Mouse (Mus musculus) heart, embryonic 11.5 days (tissue): ENCODE measurements at regions not wholly inside any gene's neighbourhood (a gene's known extent, or its start where the extent isn't known, plus 50 kb on each side); places are given as distances from the start of the nearest gene placed in this dataset.

ENCODE experiments used
- ATAC-seq: fragments of 200-750 bp; cut with Nextera tagmentation; replicated peaks from 2 replicates; pipeline ENCODE4 v1.8.0; 2017; ENCODE audit warnings: moderate library complexity; ENCODE audit not compliant: insufficient number of reproducible peaks, low FRiP score, low TSS enrichment
- H3K27ac ChIP-seq: fragments of 300-500 bp; sonication (generic); 2 replicates; pipeline ENCODE4 v1.5.1; 2014; ENCODE audit warnings: mild to moderate bottlenecking, low read depth, low read length
- H3K27me3 ChIP-seq: fragments of 300-500 bp; sonication (generic); 2 replicates; pipeline ENCODE4 v1.6.1; 2014; ENCODE audit warnings: mild to moderate bottlenecking, low read length, mixed read lengths; ENCODE audit not compliant: control insufficient read depth, insufficient read depth
- H3K36me3 ChIP-seq: fragments of 300-500 bp; sonication (generic); 2 replicates; pipeline ENCODE4 v1.6.1; 2014; ENCODE audit warnings: mild to moderate bottlenecking, low read length, moderate library complexity, mixed read lengths; ENCODE audit not compliant: control insufficient read depth, insufficient read depth
- H3K4me1 ChIP-seq: fragments of 300-500 bp; sonication (generic); 2 replicates; pipeline ENCODE4 v1.6.1; 2014; ENCODE audit warnings: low read length; ENCODE audit not compliant: control insufficient read depth, insufficient read depth
- H3K4me2 ChIP-seq: fragments of 300-500 bp; sonication (generic); 2 replicates; pipeline ENCODE4 v1.6.1; 2014; ENCODE audit warnings: mild to moderate bottlenecking, moderate library complexity
- H3K4me3 ChIP-seq: fragments of 300-500 bp; sonication (generic); 2 replicates; pipeline ENCODE4 v1.5.1; 2014; ENCODE audit warnings: low read depth, low read length
- H3K9ac ChIP-seq: fragments of 300-500 bp; sonication (generic); 2 replicates; pipeline ENCODE4 v1.6.1; 2014; ENCODE audit warnings: mild to moderate bottlenecking, low read depth, low read length, moderate library complexity
- H3K9me3 ChIP-seq: fragments of 300-500 bp; sonication (generic); replicated peaks from 2 replicates; pipeline ENCODE4 v1.6.1; 2016; ENCODE audit warnings: low read length; ENCODE audit not compliant: control insufficient read depth
- WGBS: fragments of 180-500 bp; shearing (Covaris S2); extraction: QIAGEN DNeasy Blood & Tissue Kit; methylation state at CpG from one replicate; pipeline ENCODE4 v1.1.7; 2014; ENCODE audit not compliant: insufficient replicate concordance; 5-methylcytosine and 5-hydroxymethylcytosine counted together

DNA sequence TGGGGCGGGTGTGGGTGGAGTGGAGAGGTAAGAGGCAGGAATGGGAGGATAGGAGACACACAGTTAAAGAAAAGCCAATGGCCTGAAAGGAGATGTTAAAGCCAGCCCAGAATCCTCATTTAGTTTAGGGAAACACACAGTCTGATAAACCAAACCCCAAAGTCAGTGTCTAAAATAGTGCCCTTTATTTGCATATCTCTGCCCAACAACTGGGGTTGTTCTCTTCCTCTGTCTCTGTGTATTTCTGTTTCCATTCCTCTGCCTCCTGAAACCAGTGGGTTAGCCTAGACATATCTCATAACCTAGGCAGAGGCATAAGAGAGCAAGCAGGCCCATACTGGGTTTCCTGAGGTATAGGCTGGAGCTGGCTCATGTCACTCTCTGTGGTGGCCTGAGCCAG, 138.6 kb upstream of the Zc3h12a start:
- 68% methylated on average over 1 of the region's 1 CpGs for WGBS
- H3K27me3 ChIP-seq: peaks cover 15% of the 10 kb centered on the region; the same call in 1 of the 2 replicates
- no peak for ATAC-seq

DNA sequence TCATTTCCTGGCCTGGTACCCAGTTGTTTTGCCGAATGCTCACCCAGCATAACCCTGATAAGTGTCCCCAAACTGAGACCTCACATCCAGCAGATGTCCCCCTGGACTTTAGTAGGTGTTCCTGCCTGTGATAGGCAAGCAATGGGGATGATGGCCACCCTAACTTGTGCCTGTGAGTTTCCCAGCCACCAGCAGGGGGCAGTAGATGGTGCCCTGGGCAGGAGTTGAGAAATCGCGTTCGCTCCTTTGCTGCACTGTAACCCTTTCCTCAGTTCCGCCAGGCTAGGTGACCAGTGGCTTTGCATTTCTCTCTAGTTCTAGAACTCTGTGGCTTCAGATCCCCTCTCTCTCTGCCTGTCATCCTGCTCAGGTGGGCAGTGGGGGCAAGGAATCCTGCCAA, 137.9 kb upstream of the Zc3h12a start:
- H3K9ac ChIP-seq: no peak overlapping the region
- no peaks in the 10 kb centered on the region for H3K9me3 ChIP-seq
- no peak overlapping the region for H3K4me2 ChIP-seq
- no peak overlapping the region for H3K27ac ChIP-seq
- H3K36me3 ChIP-seq: no peaks in the 10 kb centered on the region
- no peak for ATAC-seq
- peaks cover 12% of the 10 kb centered on the region; the same call in 1 of the 2 replicates for H3K27me3 ChIP-seq
- H3K4me3 ChIP-seq: no peak overlapping the region
- no peaks in the 10 kb centered on the region for H3K4me1 ChIP-seq
- WGBS: 19% methylated on average over 5 of the region's 5 CpGs

More for the DNA sequence above, 138.6 kb upstream of the Zc3h12a start:
- H3K4me1 ChIP-seq: no peaks in the 10 kb centered on the region
- H3K27ac ChIP-seq: no peak overlapping the region
- H3K4me2 ChIP-seq: no peak overlapping the region
- no peaks in the 10 kb centered on the region for H3K9me3 ChIP-seq
- H3K36me3 ChIP-seq: no peaks in the 10 kb centered on the region
- H3K9ac ChIP-seq: no peak overlapping the region
- no peak overlapping the region for H3K4me3 ChIP-seq

DNA sequence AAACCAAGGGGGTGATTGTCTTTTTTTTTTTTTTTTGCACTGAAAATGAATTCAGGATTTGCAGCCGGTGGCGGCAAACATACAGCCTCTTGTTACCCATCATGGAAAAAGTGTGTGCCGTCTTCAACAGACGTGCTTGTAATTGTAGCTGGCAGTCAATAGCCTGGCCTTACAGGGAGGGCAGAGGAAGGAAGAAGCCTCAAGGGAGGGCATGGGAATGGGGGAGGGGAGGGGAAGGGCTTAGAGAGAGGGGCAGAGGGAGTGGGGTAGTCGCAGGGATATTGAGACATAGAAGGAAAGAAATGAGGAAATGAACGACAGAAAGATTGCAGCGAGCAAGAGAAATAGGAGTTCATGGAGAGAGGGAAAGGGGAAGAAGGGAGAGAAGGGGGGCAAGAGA, 137.4 kb upstream of the Zc3h12a start:
- Histone ChIP-seq H3K27me3 (peaks cover 9% of the 10 kb centered on the region; the same call in 1 of the 2 replicates), H3K4me3 (no peak overlapping the region), H3K27ac (no peak overlapping the region), H3K36me3 (no peaks in the 10 kb centered on the region), H3K9me3 (no peaks in the 10 kb centered on the region), H3K4me1 (no peaks in the 10 kb centered on the region), H3K4me2 (no peak overlapping the region), H3K9ac (no peak overlapping the region)
- no peak for ATAC-seq
- 56% methylated on average over 7 of the region's 7 CpGs for WGBS

- 49% methylated on average over 8 of the region's 8 CpGs for WGBS
- H3K27ac ChIP-seq: no peak overlapping the region
- no peaks in the 10 kb centered on the region for H3K9me3 ChIP-seq
- H3K9ac ChIP-seq: no peak overlapping the region
- H3K36me3 ChIP-seq: no peaks in the 10 kb centered on the region
- no peak overlapping the region for H3K4me3 ChIP-seq
- ATAC-seq: no peak
- H3K4me1 ChIP-seq: no peaks in the 10 kb centered on the region
- no peak overlapping the region for H3K4me2 ChIP-seq
- 0 out of 2 replicates have a peak, but pooled peaks cover 4% of the 10 kb centered on the region for H3K27me3 ChIP-seq
These were observed 133.9 kb upstream of the Zc3h12a start for GRCm38 (mm10) chr4:125261547-125261946.

DNA sequence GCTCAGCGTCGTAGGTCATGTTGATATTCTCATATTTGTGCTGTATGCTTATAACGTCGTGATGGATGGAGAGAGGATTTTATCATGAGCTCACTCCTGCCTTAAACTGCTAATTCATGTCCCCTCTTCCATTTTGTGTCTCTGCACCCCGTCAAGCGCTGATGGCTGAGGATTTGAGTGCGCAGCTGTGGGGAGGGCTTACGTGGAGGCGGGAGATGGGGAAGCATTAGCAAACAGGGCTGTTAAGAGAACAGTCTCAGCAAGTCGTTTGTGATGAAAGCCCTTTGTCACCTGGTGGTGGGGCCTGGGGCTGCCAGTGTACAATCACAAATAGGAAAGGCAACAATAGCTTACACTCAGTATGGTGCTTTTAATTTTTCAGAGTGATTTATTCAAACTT, 131.7 kb upstream of the Zc3h12a start:
- no peak overlapping the region for H3K9ac ChIP-seq
- no peak overlapping the region for H3K27ac ChIP-seq
- H3K36me3 ChIP-seq: no peaks in the 10 kb centered on the region
- no peak for ATAC-seq
- no peaks in the 10 kb centered on the region for H3K9me3 ChIP-seq
- no peak overlapping the region for H3K4me3 ChIP-seq
- H3K4me2 ChIP-seq: no peak overlapping the region
- no peaks in the 10 kb centered on the region for H3K4me1 ChIP-seq
- WGBS: 47% methylated on average over 10 of the region's 10 CpGs
- H3K27me3 ChIP-seq: 0 out of 2 replicates have a peak, but pooled peaks cover 4% of the 10 kb centered on the region

DNA sequence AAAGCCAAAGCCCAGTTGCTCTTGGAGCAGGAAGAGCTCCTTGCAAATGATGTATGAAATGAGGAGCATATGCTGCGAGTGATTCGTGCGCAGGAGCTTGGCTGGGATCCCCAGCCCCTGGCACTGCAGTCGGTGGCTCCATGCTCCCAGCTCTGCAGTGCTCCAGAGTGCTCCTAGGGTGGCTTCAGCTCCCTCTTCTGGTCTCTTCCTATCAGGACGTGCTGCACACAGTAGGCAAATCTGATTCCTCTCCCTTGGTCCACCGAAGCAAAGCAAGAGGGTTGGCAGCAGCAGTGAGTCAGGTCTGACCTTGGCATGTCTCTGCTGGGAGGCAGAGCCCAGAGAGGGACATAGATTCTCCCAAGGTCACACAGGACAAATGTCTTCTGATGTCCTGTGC, 130.3 kb upstream of the Zc3h12a start:
- Histone ChIP-seq H3K9me3 (no peaks in the 10 kb centered on the region), H3K36me3 (no peaks in the 10 kb centered on the region), H3K4me1 (no peaks in the 10 kb centered on the region), H3K4me3 (no peak overlapping the region), H3K9ac (no peak overlapping the region), H3K4me2 (no peak overlapping the region), H3K27me3 (no peaks in the 10 kb centered on the region), H3K27ac (no peak overlapping the region)
- no peak for ATAC-seq
- WGBS: 53% methylated on average over 6 of the region's 6 CpGs

DNA sequence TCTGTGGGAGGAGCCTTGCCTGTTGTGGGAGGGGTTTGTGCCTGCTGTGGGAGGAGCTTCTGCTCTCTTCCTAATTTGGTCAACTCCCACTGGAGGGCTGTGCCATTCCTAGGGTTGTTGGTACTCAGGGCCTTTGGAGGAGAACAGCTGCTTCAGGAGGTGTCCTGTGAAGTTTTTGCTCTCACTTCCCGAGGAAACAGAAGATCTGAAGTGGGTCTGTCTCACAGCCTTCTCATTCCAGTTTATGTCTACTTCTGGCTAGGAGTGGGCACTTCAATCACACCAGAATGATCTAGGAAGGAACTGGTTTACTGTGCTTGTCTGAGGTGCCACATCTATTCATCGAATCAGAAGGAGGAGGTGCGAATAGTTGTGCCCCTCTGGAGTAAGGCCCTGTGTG, 125.5 kb upstream of the Zc3h12a start:
- Histone ChIP-seq H3K9ac (no peak overlapping the region), H3K9me3 (no peaks in the 10 kb centered on the region), H3K4me2 (no peak overlapping the region), H3K4me1 (no peaks in the 10 kb centered on the region), H3K27ac (no peak overlapping the region), H3K4me3 (no peak overlapping the region), H3K27me3 (0 out of 2 replicates have a peak, but pooled peaks cover under 1% of the 10 kb centered on the region), H3K36me3 (no peaks in the 10 kb centered on the region)
- 82% methylated on average over 3 of the region's 3 CpGs for WGBS
- ATAC-seq: no peak

- Histone ChIP-seq H3K27ac (no peak overlapping the region), H3K4me2 (no peak overlapping the region), H3K4me3 (no peak overlapping the region), H3K36me3 (no peaks in the 10 kb centered on the region), H3K27me3 (0 out of 2 replicates have a peak, but pooled peaks cover 4% of the 10 kb centered on the region), H3K9ac (no peak overlapping the region), H3K4me1 (no peaks in the 10 kb centered on the region), H3K9me3 (no peaks in the 10 kb centered on the region)
- ATAC-seq: no peak
- WGBS: 58% methylated on average over 8 of the region's 8 CpGs
These were observed 124.6 kb upstream of the Zc3h12a start for GRCm38 (mm10) chr4:125252228-125252627.

DNA sequence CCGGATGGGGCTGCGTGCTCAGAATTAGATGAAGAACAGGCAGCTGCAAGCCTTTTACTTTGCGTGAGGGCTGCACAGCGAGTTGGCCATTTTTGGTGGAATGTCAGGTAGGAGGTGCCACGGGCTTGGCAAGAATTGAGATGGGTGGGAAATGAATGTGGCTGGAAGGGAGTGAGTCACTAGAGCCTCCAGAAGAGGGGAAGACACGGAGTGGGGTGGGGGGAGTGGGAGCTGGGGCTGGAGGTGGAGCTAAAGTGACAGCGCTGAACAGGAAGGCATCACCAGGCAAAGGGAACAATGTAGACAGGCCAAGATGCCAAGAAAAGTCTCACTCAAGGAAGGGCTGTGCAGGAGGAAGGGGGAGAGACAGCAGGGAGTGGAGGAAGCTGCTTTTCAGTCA, 121.4 kb upstream of the Zc3h12a start:
- no peak for ATAC-seq
- Histone ChIP-seq H3K4me1 (no peaks in the 10 kb centered on the region), H3K27ac (no peak overlapping the region)

More for the DNA sequence above, 121.4 kb upstream of the Zc3h12a start:
- Histone ChIP-seq H3K36me3 (no peaks in the 10 kb centered on the region), H3K4me3 (no peak overlapping the region), H3K27me3 (0 out of 2 replicates have a peak, but pooled peaks cover 6% of the 10 kb centered on the region), H3K9me3 (no peaks in the 10 kb centered on the region), H3K9ac (no peak overlapping the region), H3K4me2 (no peak overlapping the region)
- WGBS: 67% methylated on average over 7 of the region's 7 CpGs
